Mouse (Mus musculus) erythroblast, embryonic 14.5 days (primary cell): ENCODE results near the gene Smpdl3b. TPM values are rescaled to one million over a fixed set of nuclear protein-coding genes. Genes with fewer than 3 reads are reported as not detected.

ENCODE experiments used
- H3K27me3 ChIP-seq: 2 replicates; pipeline ENCODE4 v1.6.1; 2012; ENCODE audit warnings: inconsistent platforms; ENCODE audit not compliant: control insufficient read depth
- H3K36me3 ChIP-seq: 2 replicates; pipeline ENCODE4 v1.6.1; 2012; ENCODE audit warnings: mild to moderate bottlenecking, inconsistent platforms; ENCODE audit not compliant: control insufficient read depth
- H3K4me1 ChIP-seq: 2 replicates; pipeline ENCODE4 v1.6.1; 2012; ENCODE audit warnings: inconsistent platforms; ENCODE audit not compliant: control insufficient read depth
- H3K4me3 ChIP-seq: replicated peaks from 2 replicates; pipeline ENCODE3; 2012; ENCODE audit warnings: moderate library complexity, mild to moderate bottlenecking, inconsistent platforms
- H3K9me3 ChIP-seq: 2 replicates; pipeline ENCODE4 v1.6.1; 2012; ENCODE audit warnings: low read length, inconsistent platforms, mixed read lengths; ENCODE audit not compliant: control insufficient read depth
- GATA1 ChIP-seq: IDR thresholded peaks from 2 replicates; pipeline ENCODE4 v1.6.1; 2012; ENCODE audit warnings: low read length, inconsistent platforms, mixed read lengths
- TAL1 ChIP-seq: IDR thresholded peaks from 3 replicates; pipeline ENCODE4 v1.6.1; 2012; ENCODE audit warnings: low read length, inconsistent platforms, mixed read lengths
- polyA plus RNA-seq: library from polyadenylated mRNA; stranded (reverse); fragments of >175 nt; gene quantifications from 2 replicates; pipeline ENCODE4 v1.2.3, GENCODE M21; 2012

Gene Smpdl3b
- polyA plus RNA-seq, 1 experiment: 0.02 TPM

DNA sequence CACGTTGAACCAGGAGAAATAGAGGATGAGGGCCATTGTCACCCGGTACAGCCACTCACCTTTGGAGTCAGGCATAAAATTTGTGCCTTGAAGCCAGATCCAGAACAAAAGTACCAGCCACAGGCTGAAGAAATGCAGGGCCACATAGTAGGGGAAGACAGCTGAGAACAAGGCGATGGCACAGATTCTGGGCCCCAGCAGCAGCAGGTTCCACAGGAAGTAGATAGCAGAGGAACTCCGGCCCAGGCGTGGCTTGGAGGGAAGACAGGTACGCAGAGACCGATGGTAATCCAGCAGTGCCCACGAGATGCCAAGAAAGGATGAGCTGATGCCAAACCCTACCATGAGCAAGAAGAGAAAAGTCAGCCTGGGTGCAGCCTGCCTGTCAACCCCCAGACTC is 28.8 kb downstream of the Smpdl3b start:
- peaks cover 18% of the 10 kb centered on the region for H3K4me1 ChIP-seq
- peaks cover 17% of the 10 kb centered on the region for H3K36me3 ChIP-seq
- H3K9me3 ChIP-seq: no peaks in the 10 kb centered on the region
- TF ChIP-seq TAL1 (no peak), GATA1 (no peak)
- H3K27me3 ChIP-seq: peaks cover 3% of the 10 kb centered on the region; the same call in 1 of the 2 replicates
- no peak overlapping the region for H3K4me3 ChIP-seq

GRCm38 (mm10) chr4:132718251-132718650 is 38.8 kb downstream of the Smpdl3b start:
- Histone ChIP-seq H3K27me3 (no peaks in the 10 kb centered on the region), H3K9me3 (no peaks in the 10 kb centered on the region), H3K4me1 (no peaks in the 10 kb centered on the region), H3K4me3 (no peak overlapping the region), H3K36me3 (peaks cover 73% of the 10 kb centered on the region)
- TF ChIP-seq GATA1 (no peak), TAL1 (no peak)

DNA sequence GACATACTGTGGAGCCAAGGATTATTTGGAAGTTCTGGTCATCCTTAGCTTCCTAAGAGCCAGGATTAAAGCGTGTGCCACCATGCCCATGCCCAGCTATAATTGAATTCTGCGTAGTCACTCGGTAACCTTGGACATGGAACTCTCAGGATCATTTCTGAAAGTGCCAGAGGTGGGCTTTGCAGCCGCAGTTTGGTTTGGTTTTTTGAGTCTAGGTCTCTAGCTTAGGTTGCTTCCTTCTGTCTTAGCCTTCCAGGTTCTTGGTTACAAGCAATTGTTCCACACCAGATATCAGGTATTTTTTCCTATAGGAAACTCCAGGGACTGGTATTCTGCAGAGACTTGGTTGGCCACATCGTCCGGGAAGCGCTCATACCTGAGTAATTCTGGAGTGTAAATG is 43.9 kb downstream of the Smpdl3b start:
- Histone ChIP-seq H3K4me3 (no peak overlapping the region), H3K4me1 (no peaks in the 10 kb centered on the region), H3K36me3 (peaks cover 70% of the 10 kb centered on the region), H3K27me3 (no peaks in the 10 kb centered on the region), H3K9me3 (no peaks in the 10 kb centered on the region; the same call in 1 of the 2 replicates)
- TF ChIP-seq TAL1 (no peak), GATA1 (no peak)

GRCm38 (mm10) chr4:132706885-132707284 is 50.2 kb downstream of the Smpdl3b start:
- TF ChIP-seq GATA1 (no peak), TAL1 (no peak)
- Histone ChIP-seq H3K27me3 (no peaks in the 10 kb centered on the region), H3K4me3 (no peak overlapping the region), H3K4me1 (no peaks in the 10 kb centered on the region), H3K9me3 (no peaks in the 10 kb centered on the region), H3K36me3 (peaks cover 87% of the 10 kb centered on the region)

GRCm38 (mm10) chr4:132702076-132702475 is 55.0 kb downstream of the Smpdl3b start:
- Histone ChIP-seq H3K4me1 (no peaks in the 10 kb centered on the region), H3K9me3 (no peaks in the 10 kb centered on the region), H3K36me3 (peaks cover 91% of the 10 kb centered on the region), H3K27me3 (no peaks in the 10 kb centered on the region), H3K4me3 (no peak overlapping the region)
- TF ChIP-seq TAL1 (no peak), GATA1 (no peak)

DNA sequence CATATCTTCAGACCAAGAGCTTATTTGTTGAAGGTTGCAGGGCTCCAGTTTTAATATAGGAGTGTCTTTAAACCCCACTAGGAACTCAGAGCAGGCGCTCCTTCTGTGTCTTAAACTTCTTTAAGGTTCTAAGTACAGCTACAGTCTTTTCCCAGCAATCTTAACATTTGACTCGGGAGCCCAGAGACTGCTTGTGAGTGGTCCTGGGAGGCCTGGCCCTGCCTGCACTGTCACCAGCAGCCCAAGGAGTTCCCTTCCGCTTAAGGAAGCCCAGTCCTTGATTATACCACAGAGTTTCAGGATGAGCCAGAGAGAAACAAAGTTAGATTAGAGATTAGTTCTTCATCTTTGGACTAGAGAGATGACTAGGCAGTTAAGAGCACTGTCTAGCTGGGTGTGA is 63.7 kb downstream of the Smpdl3b start:
- Histone ChIP-seq H3K27me3 (no peaks in the 10 kb centered on the region), H3K9me3 (no peaks in the 10 kb centered on the region), H3K4me1 (no peaks in the 10 kb centered on the region), H3K4me3 (no peak overlapping the region), H3K36me3 (peaks cover 75% of the 10 kb centered on the region)
- TF ChIP-seq GATA1 (no peak), TAL1 (no peak)

- H3K4me3 ChIP-seq: no peak overlapping the region
- no peak for TF ChIP-seq TAL1
- no peak for TF ChIP-seq GATA1
- no peaks in the 10 kb centered on the region for H3K4me1 ChIP-seq
- H3K27me3 ChIP-seq: no peaks in the 10 kb centered on the region
- H3K36me3 ChIP-seq: peaks cover 68% of the 10 kb centered on the region
- no peaks in the 10 kb centered on the region for H3K9me3 ChIP-seq
Measured at GRCm38 (mm10) chr4:132689634-132690033, 67.4 kb downstream of the Smpdl3b start.

Other genes starting within 250 kb of the Smpdl3b start
- 1.5 and 2.4 TPM in 2 replicates for gene Sesn2, start 246.8 kb downstream of the Smpdl3b start, polyA plus RNA-seq
- 102 and 103 TPM in 2 replicates for gene Atpif1, start 223.6 kb downstream of the Smpdl3b start, polyA plus RNA-seq
- gene Dnajc8, start 221.7 kb downstream of the Smpdl3b start, polyA plus RNA-seq: 28.3 and 36.9 TPM in 2 replicates
- gene Ptafr, start 193.2 kb downstream of the Smpdl3b start, polyA plus RNA-seq: 0.01 and 0.03 TPM in 2 replicates
- gene Eya3, start 118.3 kb downstream of the Smpdl3b start, polyA plus RNA-seq: 0.38 and 0.65 TPM in 2 replicates
- 0.01 TPM in 1 of 2 replicates, not detected in the other for gene Xkr8, start 24.7 kb downstream of the Smpdl3b start, polyA plus RNA-seq
- 8.1 and 9.9 TPM in 2 replicates for gene Rpa2, start 11.1 kb upstream of the Smpdl3b start, polyA plus RNA-seq
- 0.05 and 0.13 TPM in 2 replicates for gene Themis2, start 39.1 kb upstream of the Smpdl3b start, polyA plus RNA-seq
- gene Ppp1r8, start 85.9 kb upstream of the Smpdl3b start, polyA plus RNA-seq: 1.9 and 2.6 TPM in 2 replicates
- 0.36 and 0.46 TPM in 2 replicates for gene Stx12, start 127.3 kb upstream of the Smpdl3b start, polyA plus RNA-seq
- 2.4 and 2.5 TPM in 2 replicates for gene Fam76a, start 165.3 kb upstream of the Smpdl3b start, polyA plus RNA-seq
- gene Fgr, start 216.8 kb upstream of the Smpdl3b start, polyA plus RNA-seq: 0.01 TPM in 1 of 2 replicates, not detected in the other